Mouse (Mus musculus) right cerebral cortex, adult 18-20 months (tissue): ENCODE data around the gene Ncapg.
"Not testable (repeated sequence)": the region's sequence is repeated elsewhere in the genome, so short reads cannot be mapped to it uniquely, and the experiment has no call there.

ENCODE experiments used
- DNase-seq: peaks from one replicate; pipeline ENCODE4 v3.0.0; 2022; ENCODE audit warnings: mixed read lengths

Ncapg gene

GRCm38 (mm10) chr5:45669598-45670279 is at the start of gene Ncapg:
TSS of gene Ncapg (plus strand) at chr5:45669919.
- DNase-seq: peak; percentile 99

- DNase-seq: no peak
Observed at GRCm38 (mm10) chr5:45621511-45621910, 48.2 kb upstream of the Ncapg start.

GRCm38 (mm10) chr5:45627771-45628170 is 41.9 kb upstream of the Ncapg start:
- DNase-seq: no peak

GRCm38 (mm10) chr5:45629470-45629869 is 40.2 kb upstream of the Ncapg start:
- no peak for DNase-seq

- DNase-seq: no peak
Observed at GRCm38 (mm10) chr5:45638378-45638777, 31.3 kb upstream of the Ncapg start.

- DNase-seq: peak; percentile 88
Observed at GRCm38 (mm10) chr5:45638806-45639714, 30.7 kb upstream of the Ncapg start, which contains the start of gene Fam184b. TSS of gene Fam184b (minus strand) at chr5:45639614.

GRCm38 (mm10) chr5:45639715-45640092 is 30.0 kb upstream of the Ncapg start:
- no peak for DNase-seq

GRCm38 (mm10) chr5:45651026-45651703 is 18.6 kb upstream of the Ncapg start:
- no peak for DNase-seq

- DNase-seq: not testable (repeated sequence)
Observed at GRCm38 (mm10) chr5:45658406-45658805, 11.3 kb upstream of the Ncapg start.

GRCm38 (mm10) chr5:45668324-45668723 is 1.4 kb upstream of the Ncapg start:
- no peak for DNase-seq

- no peak for DNase-seq
Observed at GRCm38 (mm10) chr5:45668831-45669230, 888 bp upstream of the Ncapg start.

- no peak for DNase-seq
Observed at GRCm38 (mm10) chr5:45669234-45669597, 503 bp upstream of the Ncapg start.

- DNase-seq: no peak
Observed at GRCm38 (mm10) chr5:45670280-45670670, 556 bp downstream of the Ncapg start.

GRCm38 (mm10) chr5:45670894-45671494 is 1.3 kb downstream of the Ncapg start:
- no peak for DNase-seq

GRCm38 (mm10) chr5:45675032-45675431 is 5.3 kb downstream of the Ncapg start:
- DNase-seq: no peak

GRCm38 (mm10) chr5:45677639-45678038 is 7.9 kb downstream of the Ncapg start:
- DNase-seq: no peak

GRCm38 (mm10) chr5:45679955-45680354 is 10.2 kb downstream of the Ncapg start:
- DNase-seq: no peak

GRCm38 (mm10) chr5:45683388-45683787 is 13.7 kb downstream of the Ncapg start:
- DNase-seq: no peak

- no peak for DNase-seq
Observed at GRCm38 (mm10) chr5:45685243-45685642, 15.5 kb downstream of the Ncapg start.

- no peak for DNase-seq
Observed at GRCm38 (mm10) chr5:45686223-45686622, 16.5 kb downstream of the Ncapg start.

- DNase-seq: no peak
Observed at GRCm38 (mm10) chr5:45689152-45689551, 19.4 kb downstream of the Ncapg start.

GRCm38 (mm10) chr5:45690802-45691201 is 21.1 kb downstream of the Ncapg start:
- DNase-seq: no peak

GRCm38 (mm10) chr5:45691678-45692077 is 22.0 kb downstream of the Ncapg start:
- no peak for DNase-seq
